Mouse (Mus musculus) brain, embryonic 18.5 days (tissue): Measurements from ENCODE around the gene Ola1.

Source experiments
- DNase-seq: peaks from one replicate; pipeline ENCODE4 v3.0.0-alpha.2; 2012; ENCODE audit warnings: low read depth, low spot score

Ola1 gene

GRCm38 (mm10) chr2:73066307-73067167 is 152.2 kb downstream of the Ola1 start:
- DNase-seq, result no peak

DNA sequence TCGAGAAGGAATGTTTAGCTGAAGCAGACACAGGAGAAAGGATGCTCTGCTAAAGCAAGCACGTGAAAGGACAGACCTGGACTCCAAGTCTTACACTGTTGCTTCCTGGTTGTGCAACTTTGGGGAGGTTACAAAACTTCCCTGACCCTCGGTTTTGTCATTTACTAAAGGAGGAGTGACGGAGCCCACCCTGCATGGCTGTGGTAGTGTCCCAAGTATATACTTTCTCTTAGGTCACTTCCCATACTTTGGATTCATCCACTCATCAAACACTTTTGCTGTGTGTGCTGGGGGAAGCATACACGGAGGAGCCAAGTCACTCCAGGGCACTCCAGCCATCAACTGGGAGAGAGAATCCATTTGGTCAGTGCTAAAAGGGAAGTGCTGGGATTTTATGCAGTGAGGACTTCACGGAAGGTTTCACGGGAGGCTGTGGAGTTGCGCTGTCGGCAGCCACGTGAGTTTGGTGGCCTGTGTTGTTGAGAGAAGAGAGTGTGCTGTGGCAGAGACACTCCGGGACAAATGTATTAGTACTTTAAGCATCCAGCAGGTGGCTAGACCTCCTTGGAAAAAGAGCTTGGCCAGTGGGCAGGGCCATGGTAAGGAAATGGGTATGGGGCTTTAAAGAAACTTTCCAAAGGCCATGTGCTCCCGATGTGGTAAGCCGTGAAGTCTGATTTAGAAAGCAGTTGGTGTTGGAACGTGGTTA is 154.7 kb downstream of the Ola1 start:
- no peak for DNase-seq

GRCm38 (mm10) chr2:73060259-73060585 is 158.5 kb downstream of the Ola1 start:
- no peak for DNase-seq

- no peak for DNase-seq
These were observed 159.0 kb downstream of the Ola1 start for GRCm38 (mm10) chr2:73059550-73060258.

DNA sequence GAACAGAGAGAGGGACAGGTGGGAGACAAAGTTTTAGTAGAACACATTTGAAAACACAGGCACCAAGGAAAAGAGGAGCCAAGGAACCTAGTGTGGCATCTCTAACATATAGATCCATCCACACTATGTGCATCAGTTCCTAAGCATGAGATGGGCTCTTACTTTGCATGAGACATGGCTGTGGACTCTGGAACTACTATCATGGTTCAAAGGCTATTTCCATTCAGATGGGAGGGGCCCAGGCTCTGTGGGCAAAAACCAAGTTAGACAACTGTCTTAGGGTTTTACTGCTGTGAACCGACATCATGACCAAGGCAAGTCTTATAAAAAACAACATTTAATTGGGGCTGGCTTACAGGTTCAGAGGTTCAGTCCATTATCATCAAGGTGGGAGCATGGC is 160.4 kb downstream of the Ola1 start:
- no peak for DNase-seq

- DNase-seq, result no peak
These were observed 161.1 kb downstream of the Ola1 start for GRCm38 (mm10) chr2:73057589-73057988.

DNA sequence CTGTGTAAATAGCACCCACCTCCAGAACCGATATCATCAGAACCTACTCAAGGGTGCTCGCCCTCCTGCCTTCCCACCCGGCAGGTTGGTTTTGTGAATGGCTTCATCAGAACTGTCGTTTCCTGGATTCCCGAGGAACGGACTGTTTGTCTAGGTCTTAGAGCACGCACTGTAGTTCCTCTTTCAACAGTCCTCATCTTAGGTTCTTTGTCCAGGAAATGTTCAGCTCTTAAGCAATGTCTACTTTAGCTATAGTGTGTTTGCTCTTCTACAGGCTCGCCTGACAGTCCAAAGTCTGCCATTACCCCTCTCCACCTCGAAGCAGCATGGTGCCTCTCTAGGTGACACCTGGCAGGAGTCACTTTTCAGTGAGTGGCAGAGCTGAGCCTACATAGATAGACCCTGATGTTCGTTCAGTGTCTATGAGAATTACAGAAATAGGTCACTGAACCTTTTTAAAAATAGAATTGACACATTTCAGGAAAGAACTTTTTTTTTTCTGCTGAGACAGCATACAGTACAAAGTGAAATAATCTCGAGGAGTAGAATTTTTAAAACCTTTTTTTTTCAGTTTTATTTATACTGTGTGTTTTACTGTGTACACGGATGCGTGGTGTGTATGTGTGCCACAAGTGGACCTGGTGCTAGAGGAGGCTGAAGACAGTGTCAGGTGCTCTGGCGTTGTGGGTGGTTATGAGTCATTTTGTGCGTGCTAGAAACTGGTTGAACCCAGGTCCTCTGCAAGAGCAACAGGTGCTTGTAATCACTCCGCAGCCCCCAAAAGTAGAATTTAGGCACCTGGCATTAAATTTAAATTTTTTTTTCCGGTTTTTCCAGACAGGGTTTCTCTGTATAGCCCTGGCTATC is 162.4 kb downstream of the Ola1 start:
- no peak for DNase-seq

DNA sequence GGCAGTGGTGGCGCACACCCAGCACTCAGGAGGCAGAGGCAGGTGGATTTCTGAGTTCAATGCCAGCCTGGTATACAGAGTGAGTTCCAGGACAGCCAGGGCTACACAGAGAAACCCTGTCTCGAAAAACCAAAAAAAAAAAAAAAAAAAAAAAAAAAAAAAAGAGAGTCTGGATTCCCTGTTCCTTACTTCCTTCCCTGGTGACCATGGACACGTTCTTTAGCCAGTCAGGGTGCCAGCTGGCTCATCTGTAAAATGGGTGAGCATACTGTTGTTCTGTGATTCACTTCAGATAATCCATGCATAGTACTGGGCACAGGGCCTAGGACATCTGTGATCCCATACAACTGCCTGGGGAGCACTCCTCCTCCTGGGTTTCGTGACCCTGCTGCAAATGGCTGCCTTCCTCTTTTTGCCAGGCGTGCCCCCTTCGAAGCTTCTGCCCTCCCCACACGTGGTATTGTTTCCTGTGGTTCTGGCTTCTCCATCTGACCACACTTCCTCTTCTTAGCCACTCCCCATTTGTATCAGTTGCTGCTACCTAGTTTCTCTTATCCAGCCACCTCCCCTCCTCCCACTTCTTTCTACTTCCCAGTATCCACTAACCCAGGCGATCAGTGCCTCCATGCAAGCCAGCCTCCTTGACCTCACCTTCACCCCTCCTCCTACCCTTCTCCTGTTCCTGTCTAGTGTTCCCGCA is 164.8 kb downstream of the Ola1 start:
- DNase-seq, result no peak

DNA sequence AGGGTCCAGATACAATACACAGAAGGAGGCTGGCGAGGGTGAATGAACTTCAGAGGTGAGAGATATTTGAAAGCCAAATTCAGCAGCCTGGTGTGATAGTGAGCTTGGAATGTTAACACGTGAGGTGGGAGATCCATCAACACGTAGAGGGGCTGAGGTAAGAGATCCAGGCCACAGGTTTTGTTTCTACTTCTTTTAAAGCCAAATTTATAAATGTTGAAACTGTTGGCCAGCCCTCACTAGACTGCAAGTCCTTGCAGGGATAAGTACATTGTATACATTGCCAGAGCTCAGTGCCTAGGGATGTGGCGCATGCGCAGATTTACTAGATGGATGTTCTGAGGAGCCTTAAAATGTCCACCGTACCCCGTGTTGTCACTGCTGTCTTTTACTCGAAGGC is 168.3 kb downstream of the Ola1 start:
- DNase-seq, result no peak

DNA sequence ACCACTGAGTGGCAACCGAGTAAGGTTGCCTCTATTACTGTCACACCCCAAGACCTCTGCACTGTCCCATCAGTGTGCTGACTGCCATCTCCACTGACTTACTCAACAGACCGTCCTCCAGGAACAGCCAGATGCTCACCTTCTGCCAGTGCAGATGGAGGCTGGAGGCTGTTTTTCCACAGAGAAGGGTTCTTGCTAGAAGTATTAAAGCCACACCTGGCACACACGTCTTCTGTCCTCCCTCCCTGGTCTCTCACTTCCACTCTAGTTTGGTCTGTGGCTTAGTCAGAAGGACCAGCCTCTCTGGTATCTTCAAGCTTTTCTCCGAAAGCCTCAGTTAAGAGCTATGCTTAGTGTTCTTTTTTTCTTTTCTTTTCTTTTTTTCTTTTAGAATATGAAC is 168.7 kb downstream of the Ola1 start:
- DNase-seq, result no peak

DNA sequence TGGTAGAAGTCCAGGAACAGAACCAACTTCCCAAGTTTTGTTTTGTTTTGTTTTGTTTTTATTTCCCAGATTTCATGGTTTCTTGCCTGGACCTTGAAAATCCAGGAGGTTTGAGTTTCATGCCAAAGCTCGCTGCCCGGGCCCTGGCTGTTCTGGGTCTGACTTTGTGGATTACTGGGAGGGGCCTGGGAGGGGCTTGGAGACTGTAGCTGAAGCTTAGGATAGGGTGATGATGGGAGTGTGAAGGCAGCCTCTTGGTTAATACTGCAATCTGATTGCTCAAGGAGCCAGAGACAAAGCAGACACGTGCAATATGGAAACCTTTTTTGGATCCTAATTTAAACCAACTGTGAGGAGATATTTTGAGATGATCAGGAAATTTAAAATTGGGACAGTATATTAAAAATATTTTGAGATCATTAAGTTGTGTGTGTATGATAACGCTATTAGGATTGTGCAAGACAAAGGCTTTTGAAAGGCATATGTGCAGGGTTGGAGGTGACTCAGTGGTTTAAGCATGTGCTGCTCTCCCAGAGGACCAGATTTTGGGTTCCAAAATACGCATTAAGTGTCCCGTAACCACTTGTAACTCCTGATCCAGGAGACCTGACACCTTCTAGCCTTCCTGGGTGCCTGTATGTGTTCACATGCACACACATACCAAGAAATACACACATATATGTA is 169.6 kb downstream of the Ola1 start:
- no peak for DNase-seq

GRCm38 (mm10) chr2:73047061-73047741 is 171.5 kb downstream of the Ola1 start:
- DNase-seq, result no peak

GRCm38 (mm10) chr2:73046576-73046975 is 172.1 kb downstream of the Ola1 start:
- no peak for DNase-seq

DNA sequence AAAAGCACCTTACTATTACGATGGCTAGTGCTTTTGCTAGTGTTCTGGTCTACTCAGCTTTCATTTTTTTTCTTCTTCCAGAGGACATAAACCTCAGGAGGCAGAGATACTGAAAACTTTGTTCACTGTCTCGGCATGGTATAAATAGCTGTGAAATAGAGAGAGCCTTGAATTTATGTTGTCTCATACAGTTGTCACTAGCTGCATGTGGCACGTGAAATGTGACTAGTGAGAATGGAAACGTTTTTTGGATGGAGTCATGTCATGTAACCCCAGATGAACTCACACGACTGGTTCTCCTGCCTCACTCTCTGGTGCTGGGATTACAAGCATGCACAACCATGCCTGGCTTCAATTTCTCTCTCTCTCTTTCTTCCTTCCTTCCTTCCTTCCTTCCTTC is 173.2 kb downstream of the Ola1 start:
- DNase-seq, result no peak
